Mouse (Mus musculus): ENCODE measurements around the gene Rarres1. TPM values are rescaled to one million over a fixed set of nuclear protein-coding genes. Genes with fewer than 3 reads are reported as not detected.

The Rarres1 gene
- polyA plus RNA-seq, 1 experiment from 2014 or later, result 3.9 TPM

GRCm38 (mm10) chr3:67520568-67521143 lies 5.3 kb upstream of the Rarres1 start:
- peaks cover 17% of the 10 kb centered on the region for H3K27me3 ChIP-seq (replicated peaks)
- H3K4me2 ChIP-seq, result no peak overlapping the region
- no peak for ATAC-seq (ENCODE audit: low FRiP score)
- H3K9ac ChIP-seq (replicated peaks), result no peak overlapping the region
- H3K9me3 ChIP-seq (replicated peaks), result no peaks in the 10 kb centered on the region
- no peak overlapping the region for H3K4me3 ChIP-seq (replicated peaks)
- H3K4me1 ChIP-seq, result peaks cover 1% of the 10 kb centered on the region
- no peaks in the 10 kb centered on the region for H3K36me3 ChIP-seq
- H3K27ac ChIP-seq (replicated peaks), result no peak overlapping the region
- 93% methylated on average over 5 of the region's 5 CpGs for WGBS

DNA sequence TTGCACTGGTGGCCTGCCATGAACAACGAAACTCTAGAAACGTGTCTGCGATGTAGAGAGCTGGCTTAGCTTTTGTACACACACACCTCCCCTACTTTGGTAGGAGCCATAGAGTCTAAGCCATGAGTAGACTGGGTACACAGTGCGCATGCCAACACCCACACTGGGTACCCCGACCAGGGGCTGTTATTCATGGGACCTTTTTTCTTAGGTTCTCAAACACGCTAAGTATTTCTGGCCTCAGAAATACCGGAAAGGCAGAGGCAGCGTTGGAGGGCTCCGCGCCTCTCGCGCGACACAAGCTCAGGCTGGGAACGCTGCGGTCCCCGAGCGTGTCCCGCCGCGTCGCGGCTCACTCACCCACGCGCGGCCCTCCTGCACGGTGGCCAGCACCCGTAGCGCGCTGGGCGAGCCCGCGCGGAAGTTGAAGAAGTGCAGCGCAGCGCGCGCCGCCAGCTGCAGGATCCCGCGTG lies 486 bp downstream of the Rarres1 start:
- Histone ChIP-seq H3K9me3 (replicated peaks) (no peaks in the 10 kb centered on the region), H3K36me3 (no peaks in the 10 kb centered on the region), H3K4me3 (replicated peaks) (peak overlapping the region; percentile 56), H3K27ac (replicated peaks) (no peak overlapping the region), H3K4me1 (peaks cover 11% of the 10 kb centered on the region), H3K27me3 (replicated peaks) (peaks cover 28% of the 10 kb centered on the region), H3K4me2 (peak overlapping the region; percentile 97), H3K9ac (replicated peaks) (peak overlapping the region; percentile 47)
- ATAC-seq (ENCODE audit: low FRiP score), result peak; percentile 80
- 5% methylated on average over 40 of the region's 40 CpGs for WGBS

GRCm38 (mm10) chr3:67512807-67513206 lies 2.5 kb downstream of the Rarres1 start:
- no peak overlapping the region for H3K9ac ChIP-seq (replicated peaks)
- H3K27ac ChIP-seq (replicated peaks), result no peak overlapping the region
- H3K4me2 ChIP-seq, result no peak overlapping the region
- H3K4me3 ChIP-seq (replicated peaks), result no peak overlapping the region
- peaks cover 22% of the 10 kb centered on the region for H3K27me3 ChIP-seq (replicated peaks)
- H3K36me3 ChIP-seq, result no peaks in the 10 kb centered on the region
- peaks cover 11% of the 10 kb centered on the region for H3K4me1 ChIP-seq
- H3K9me3 ChIP-seq (replicated peaks), result no peaks in the 10 kb centered on the region
- 2% methylated on average over 5 of the region's 5 CpGs for WGBS
- ATAC-seq (ENCODE audit: low FRiP score), result peak; percentile 67; the same call in 1 of the 2 replicates

DNA sequence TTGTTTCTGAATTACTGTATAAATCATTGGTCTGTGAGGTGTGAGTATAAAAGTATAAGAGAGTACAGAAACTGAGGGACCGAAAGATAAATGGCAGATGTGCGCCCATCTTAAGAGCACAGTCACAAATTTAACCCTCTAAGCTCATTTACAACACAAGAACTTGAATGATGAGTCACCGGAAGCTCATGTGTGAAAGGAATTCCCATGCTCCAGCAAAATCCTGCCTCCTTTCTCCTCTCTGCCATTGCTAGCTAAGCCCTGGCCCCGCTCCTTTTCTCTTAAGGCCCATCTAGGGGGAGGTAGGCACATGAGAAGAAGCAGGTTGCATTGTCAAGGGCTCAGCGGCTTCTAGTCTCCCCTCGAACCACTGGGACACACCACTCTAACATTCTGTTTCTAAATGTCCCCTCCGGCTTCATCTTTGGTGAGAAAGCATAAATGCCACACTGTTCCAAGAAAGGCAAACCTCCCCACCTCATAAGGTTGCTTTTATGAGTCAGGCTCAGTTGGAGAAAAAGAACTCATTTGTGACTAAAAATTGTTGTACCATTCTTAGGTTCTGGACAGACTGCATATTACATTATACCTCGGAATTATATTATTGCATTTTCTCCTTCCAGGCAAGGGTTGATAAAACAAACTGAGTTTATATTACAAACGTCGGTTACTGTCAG lies 7.0 kb downstream of the Rarres1 start:
- Histone ChIP-seq H3K4me1 (no peaks in the 10 kb centered on the region), H3K9ac (replicated peaks) (no peak overlapping the region), H3K4me3 (replicated peaks) (no peak overlapping the region), H3K4me2 (no peak overlapping the region), H3K27ac (replicated peaks) (no peak overlapping the region), H3K36me3 (no peaks in the 10 kb centered on the region), H3K27me3 (replicated peaks) (peaks cover under 1% of the 10 kb centered on the region; the same call in 1 of the 2 replicates), H3K9me3 (replicated peaks) (no peaks in the 10 kb centered on the region)
- WGBS, result 87% methylated on average over 10 of the region's 10 CpGs
- no peak for ATAC-seq (ENCODE audit: low FRiP score)

DNA sequence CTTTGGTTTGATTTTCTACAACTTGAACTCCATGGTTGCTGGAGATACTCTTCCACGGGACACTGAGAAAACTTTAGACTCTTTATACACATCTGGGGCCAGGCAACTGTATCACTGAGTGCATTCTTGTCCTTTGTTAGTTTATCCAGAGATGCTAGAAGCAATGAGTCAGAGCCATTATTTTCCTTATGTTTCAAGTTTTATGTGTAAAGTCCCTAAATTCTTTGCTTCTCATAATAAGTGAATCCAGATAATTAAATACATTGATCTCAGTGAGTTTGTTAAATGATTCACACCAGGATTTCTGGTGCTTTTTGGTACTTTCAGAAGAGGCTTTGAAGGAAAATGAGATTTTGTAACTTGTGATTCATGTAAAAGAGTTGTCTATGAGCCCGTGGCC lies 10.0 kb downstream of the Rarres1 start:
- no peak overlapping the region for H3K4me3 ChIP-seq (replicated peaks)
- H3K9me3 ChIP-seq (replicated peaks), result no peaks in the 10 kb centered on the region
- H3K27ac ChIP-seq (replicated peaks), result no peak overlapping the region
- H3K27me3 ChIP-seq (replicated peaks), result no peaks in the 10 kb centered on the region
- no peak overlapping the region for H3K9ac ChIP-seq (replicated peaks)
- no peak for ATAC-seq (ENCODE audit: low FRiP score)
- WGBS, result 83% methylated on average over 2 of the region's 2 CpGs
- H3K4me2 ChIP-seq, result no peak overlapping the region
- H3K36me3 ChIP-seq, result no peaks in the 10 kb centered on the region
- H3K4me1 ChIP-seq, result no peaks in the 10 kb centered on the region

- Histone ChIP-seq H3K4me2 (no peak overlapping the region), H3K27me3 (replicated peaks) (no peaks in the 10 kb centered on the region), H3K4me3 (replicated peaks) (no peak overlapping the region), H3K4me1 (no peaks in the 10 kb centered on the region), H3K9me3 (replicated peaks) (no peaks in the 10 kb centered on the region), H3K9ac (replicated peaks) (no peak overlapping the region), H3K27ac (replicated peaks) (no peak overlapping the region), H3K36me3 (no peaks in the 10 kb centered on the region)
- WGBS, result 11% methylated on average over 3 of the region's 3 CpGs
- no peak for ATAC-seq (ENCODE audit: low FRiP score)
These were observed 11.4 kb downstream of the Rarres1 start for GRCm38 (mm10) chr3:67503878-67504277.

GRCm38 (mm10) chr3:67499406-67499791 lies 15.9 kb downstream of the Rarres1 start:
- WGBS, result 96% methylated on average over 4 of the region's 4 CpGs
- no peak overlapping the region for H3K4me3 ChIP-seq (replicated peaks)
- H3K36me3 ChIP-seq, result no peaks in the 10 kb centered on the region
- H3K4me1 ChIP-seq, result no peaks in the 10 kb centered on the region
- H3K4me2 ChIP-seq, result no peak overlapping the region
- no peak overlapping the region for H3K9ac ChIP-seq (replicated peaks)
- no peak overlapping the region for H3K27ac ChIP-seq (replicated peaks)
- H3K9me3 ChIP-seq (replicated peaks), result no peaks in the 10 kb centered on the region
- no peaks in the 10 kb centered on the region for H3K27me3 ChIP-seq (replicated peaks)
- no peak for ATAC-seq (ENCODE audit: low FRiP score)

- Histone ChIP-seq H3K9ac (replicated peaks) (no peak overlapping the region), H3K27me3 (replicated peaks) (no peaks in the 10 kb centered on the region), H3K4me1 (no peaks in the 10 kb centered on the region), H3K27ac (replicated peaks) (no peak overlapping the region), H3K36me3 (no peaks in the 10 kb centered on the region), H3K9me3 (replicated peaks) (no peaks in the 10 kb centered on the region), H3K4me3 (replicated peaks) (no peak overlapping the region), H3K4me2 (no peak overlapping the region)
- 91% methylated on average over 8 of the region's 8 CpGs for WGBS
- ATAC-seq (ENCODE audit: low FRiP score), result no peak
These were observed 16.4 kb downstream of the Rarres1 start for GRCm38 (mm10) chr3:67498773-67499405.

GRCm38 (mm10) chr3:67497998-67498397 lies 17.3 kb downstream of the Rarres1 start:
- H3K27ac ChIP-seq (replicated peaks), result no peak overlapping the region
- no peaks in the 10 kb centered on the region for H3K4me1 ChIP-seq
- no peaks in the 10 kb centered on the region for H3K27me3 ChIP-seq (replicated peaks)
- no peak overlapping the region for H3K9ac ChIP-seq (replicated peaks)
- ATAC-seq (ENCODE audit: low FRiP score), result no peak
- no peak overlapping the region for H3K4me3 ChIP-seq (replicated peaks)
- H3K36me3 ChIP-seq, result no peaks in the 10 kb centered on the region
- no peak overlapping the region for H3K4me2 ChIP-seq
- H3K9me3 ChIP-seq (replicated peaks), result no peaks in the 10 kb centered on the region
- WGBS, result 86% methylated on average over 2 of the region's 2 CpGs

- Histone ChIP-seq H3K36me3 (no peaks in the 10 kb centered on the region), H3K9ac (replicated peaks) (no peak overlapping the region), H3K4me1 (no peaks in the 10 kb centered on the region), H3K27me3 (replicated peaks) (no peaks in the 10 kb centered on the region), H3K4me2 (no peak overlapping the region), H3K27ac (replicated peaks) (no peak overlapping the region), H3K4me3 (replicated peaks) (no peak overlapping the region), H3K9me3 (replicated peaks) (no peaks in the 10 kb centered on the region)
- 81% methylated on average over 10 of the region's 10 CpGs for WGBS
- no peak for ATAC-seq (ENCODE audit: low FRiP score)
These were observed 19.0 kb downstream of the Rarres1 start for GRCm38 (mm10) chr3:67496310-67496709.

DNA sequence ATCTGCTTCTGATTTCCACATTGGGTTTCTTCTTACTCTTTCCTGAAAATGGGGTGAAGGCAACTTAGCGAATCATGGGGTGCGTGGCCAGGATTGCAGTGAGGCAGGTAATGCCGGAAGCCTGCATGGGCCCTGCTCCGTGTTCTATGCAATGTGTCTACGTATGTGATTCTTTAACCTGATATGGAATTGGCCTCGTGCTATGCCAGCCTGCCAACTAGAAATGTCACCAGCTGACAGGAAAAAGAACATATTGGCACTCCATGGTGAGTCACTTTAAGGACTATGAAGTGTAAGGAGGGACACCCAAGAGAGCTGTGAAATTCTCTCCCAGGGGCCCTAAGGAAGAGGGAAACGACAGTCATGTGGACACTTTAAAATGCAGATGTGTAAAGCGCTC lies 22.2 kb downstream of the Rarres1 start:
- no peaks in the 10 kb centered on the region for H3K4me1 ChIP-seq
- ATAC-seq (ENCODE audit: low FRiP score), result no peak
- H3K9ac ChIP-seq (replicated peaks), result no peak overlapping the region
- no peaks in the 10 kb centered on the region for H3K27me3 ChIP-seq (replicated peaks)
- H3K36me3 ChIP-seq, result no peaks in the 10 kb centered on the region
- no peak overlapping the region for H3K4me2 ChIP-seq
- 81% methylated on average over 8 of the region's 8 CpGs for WGBS
- H3K9me3 ChIP-seq (replicated peaks), result no peaks in the 10 kb centered on the region
- H3K4me3 ChIP-seq (replicated peaks), result no peak overlapping the region
- H3K27ac ChIP-seq (replicated peaks), result no peak overlapping the region

Measured in neural tube, embryonic 15.5 days (tissue).